Mouse (Mus musculus): ENCODE data around the gene Fam214a.

- TF ChIP-seq POLR2A (IDR thresholded peaks at IDR 0.05; ENCODE audit: low read depth, low read length): no peak
- TF ChIP-seq CTCF (IDR thresholded peaks at IDR 0.05; ENCODE audit: borderline replicate concordance, insufficient read depth, low read length): no peak
These were observed 32.6 kb downstream of the Fam214a start for GRCm38 (mm10) chr9:74985173-74985715.

All from embryonic fibroblast, embryonic 13.5 days (primary cell).